Mouse (Mus musculus): Measurements from ENCODE around the gene Olfr1441. TPM values are rescaled to one million over a fixed set of nuclear protein-coding genes. Genes with fewer than 3 reads are reported as not detected.

The Olfr1441 gene
- polyA plus RNA-seq, 1 experiment from 2014 or later = not detected

DNA sequence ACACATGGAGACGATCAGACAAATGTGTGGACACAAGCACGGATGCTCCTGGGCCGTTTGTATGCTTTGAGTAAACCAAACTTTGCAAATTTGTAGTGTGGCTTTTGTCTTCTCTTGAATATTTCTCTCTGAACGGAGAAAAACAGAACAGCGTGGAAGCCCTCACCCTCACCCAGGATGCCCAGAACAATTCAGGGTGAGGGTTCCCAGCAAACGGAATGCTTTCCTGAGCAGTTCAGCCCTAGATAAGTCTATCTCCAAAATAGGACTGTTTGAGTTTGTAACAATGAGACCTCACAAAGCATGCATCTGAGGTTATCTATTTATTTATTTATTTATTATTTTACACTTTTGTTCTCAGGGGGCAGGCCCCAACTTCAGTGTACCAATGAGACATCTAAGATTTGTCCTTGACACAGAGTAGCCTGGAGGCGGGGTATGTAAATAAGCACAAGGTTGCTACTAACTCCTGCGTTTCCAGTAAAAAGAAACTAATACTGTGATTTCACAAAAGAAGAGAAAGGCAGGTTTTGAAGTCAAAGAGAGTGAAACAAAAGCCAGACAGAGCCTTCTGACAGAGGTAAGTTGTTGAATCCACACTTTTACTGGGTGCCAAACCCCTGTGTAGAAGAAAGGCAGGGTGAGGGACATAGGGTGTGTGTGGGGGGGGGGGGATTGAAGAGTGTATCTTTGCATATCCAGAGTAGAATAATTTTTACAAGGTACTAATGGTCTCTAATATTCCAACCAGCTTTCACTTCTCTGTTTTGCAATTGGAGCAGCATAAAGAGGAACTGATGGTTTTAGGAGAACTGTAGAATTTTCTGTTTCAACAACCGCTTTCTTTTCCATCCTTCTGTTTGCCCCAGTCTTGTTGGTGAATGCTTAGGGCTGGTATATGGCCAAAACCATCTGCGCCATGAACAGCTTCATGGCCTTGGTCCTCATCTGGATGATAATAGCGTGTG lies 43.3 kb downstream of the Olfr1441 start, which contains the start of gene Mpeg1:
Gene Mpeg1 (plus strand): TSS at position 498 of the 968 bp plus-strand sequence.
- Histone ChIP-seq H3K36me3 (ENCODE audit: control insufficient read depth, insufficient read depth, low read length) (no peaks in the 10 kb centered on the region), H3K9ac (ENCODE audit: low read depth, low read length) (no peak within 1 kb of the TSS), H3K4me2 (ENCODE audit: low read length) (no peak within 1 kb of the TSS), H3K9me3 (ENCODE audit: control insufficient read depth, low read length) (no peaks in the 10 kb centered on the region), H3K4me1 (ENCODE audit: control insufficient read depth, insufficient read depth, low read depth, low read length) (no peaks in the 10 kb centered on the region), H3K4me3 (ENCODE audit: low read length) (no peak within 1 kb of the TSS), H3K27me3 (replicated peaks; ENCODE audit: control insufficient read depth, insufficient read depth, low read length) (no peaks in the 10 kb centered on the region), H3K27ac (ENCODE audit: low read depth, low read length) (no peak within 1 kb of the TSS)
- no peak for ATAC-seq
- WGBS = 83% methylated on average over 11 of the region's 11 CpGs

- H3K9ac ChIP-seq (ENCODE audit: low read depth, low read length) = no peak overlapping the region
- no peak for ATAC-seq
- no peak overlapping the region for H3K4me2 ChIP-seq (ENCODE audit: low read length)
- 70% methylated on average over 7 of the region's 7 CpGs for WGBS
- no peak overlapping the region for H3K27ac ChIP-seq (ENCODE audit: low read depth, low read length)
- no peaks in the 10 kb centered on the region for H3K4me1 ChIP-seq (ENCODE audit: control insufficient read depth, insufficient read depth, low read depth, low read length)
- H3K9me3 ChIP-seq (ENCODE audit: control insufficient read depth, low read length) = no peaks in the 10 kb centered on the region
- H3K36me3 ChIP-seq (ENCODE audit: control insufficient read depth, insufficient read depth, low read length) = peaks cover 6% of the 10 kb centered on the region
- H3K27me3 ChIP-seq (replicated peaks; ENCODE audit: control insufficient read depth, insufficient read depth, low read length) = no peaks in the 10 kb centered on the region
- no peak overlapping the region for H3K4me3 ChIP-seq (ENCODE audit: low read length)
Observed at GRCm38 (mm10) chr19:12462851-12463721, 45.9 kb downstream of the Olfr1441 start.

DNA sequence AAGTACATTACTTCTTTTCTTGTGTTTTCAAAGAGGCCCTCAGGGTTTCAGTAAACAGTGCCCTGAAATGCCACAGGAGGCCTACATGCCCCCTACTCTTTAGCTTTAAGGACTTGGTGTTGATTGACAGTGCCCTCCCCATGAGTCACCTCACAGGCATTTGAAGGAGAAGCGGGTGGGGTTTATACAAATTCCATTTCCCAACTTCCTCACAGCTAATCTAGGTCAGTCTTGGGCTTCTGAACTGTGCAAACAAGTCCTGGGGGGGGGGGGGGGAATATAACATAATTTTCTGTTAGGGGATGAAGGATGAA lies 46.4 kb downstream of the Olfr1441 start:
- no peaks in the 10 kb centered on the region for H3K9me3 ChIP-seq (ENCODE audit: control insufficient read depth, low read length)
- H3K4me3 ChIP-seq (ENCODE audit: low read length) = no peak overlapping the region
- no peak overlapping the region for H3K4me2 ChIP-seq (ENCODE audit: low read length)
- H3K36me3 ChIP-seq (ENCODE audit: control insufficient read depth, insufficient read depth, low read length) = peaks cover 11% of the 10 kb centered on the region
- WGBS = 46% methylated on average over 1 of the region's 1 CpGs
- H3K27ac ChIP-seq (ENCODE audit: low read depth, low read length) = no peak overlapping the region
- H3K9ac ChIP-seq (ENCODE audit: low read depth, low read length) = no peak overlapping the region
- H3K4me1 ChIP-seq (ENCODE audit: control insufficient read depth, insufficient read depth, low read depth, low read length) = no peaks in the 10 kb centered on the region
- H3K27me3 ChIP-seq (replicated peaks; ENCODE audit: control insufficient read depth, insufficient read depth, low read length) = no peaks in the 10 kb centered on the region
- no peak for ATAC-seq

DNA sequence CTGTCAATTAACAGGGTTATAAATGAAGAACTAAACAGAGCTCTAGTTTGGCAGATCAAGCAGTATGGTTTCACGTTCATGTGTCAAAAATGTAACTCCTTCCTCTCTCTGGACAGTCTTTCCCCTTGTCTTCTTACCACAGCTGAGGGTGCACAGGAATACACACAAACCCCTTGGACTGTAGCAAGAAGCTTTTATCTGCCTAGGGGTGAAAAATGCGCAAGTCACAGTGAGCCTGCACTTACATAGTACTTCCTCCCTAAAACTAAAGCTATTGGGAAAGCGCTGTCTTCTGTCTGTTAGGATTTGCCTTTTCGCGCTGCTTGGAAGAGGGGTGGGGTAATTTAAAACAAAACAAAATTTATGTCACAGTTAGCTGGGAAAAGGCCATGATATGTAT lies 46.9 kb downstream of the Olfr1441 start:
- Histone ChIP-seq H3K4me1 (ENCODE audit: control insufficient read depth, insufficient read depth, low read depth, low read length) (no peaks in the 10 kb centered on the region), H3K27me3 (replicated peaks; ENCODE audit: control insufficient read depth, insufficient read depth, low read length) (no peaks in the 10 kb centered on the region), H3K36me3 (ENCODE audit: control insufficient read depth, insufficient read depth, low read length) (peaks cover 15% of the 10 kb centered on the region), H3K4me2 (ENCODE audit: low read length) (no peak overlapping the region), H3K9ac (ENCODE audit: low read depth, low read length) (no peak overlapping the region), H3K27ac (ENCODE audit: low read depth, low read length) (no peak overlapping the region), H3K4me3 (ENCODE audit: low read length) (no peak overlapping the region), H3K9me3 (ENCODE audit: control insufficient read depth, low read length) (no peaks in the 10 kb centered on the region)
- no peak for ATAC-seq
- WGBS = 78% methylated on average over 5 of the region's 5 CpGs

DNA sequence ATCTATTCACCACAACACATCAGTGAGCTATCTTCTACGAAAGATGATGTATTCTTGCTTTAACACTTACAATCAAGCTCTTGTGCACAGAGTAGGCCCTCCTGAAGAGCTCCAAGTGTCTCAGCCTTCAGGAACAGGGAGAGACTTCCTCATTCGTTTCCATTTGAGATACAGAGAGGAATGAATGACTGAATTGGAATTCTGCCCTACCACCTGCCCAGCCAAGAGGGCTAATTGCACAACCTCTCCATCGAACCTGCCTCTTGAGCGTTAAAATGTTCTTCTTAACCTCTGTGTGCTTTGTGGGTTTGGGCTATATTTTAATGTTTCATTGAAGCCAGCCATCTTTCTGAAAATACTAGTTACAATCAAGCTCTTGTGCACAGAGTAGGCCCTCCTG lies 47.4 kb downstream of the Olfr1441 start:
- Histone ChIP-seq H3K9ac (ENCODE audit: low read depth, low read length) (no peak overlapping the region), H3K27ac (ENCODE audit: low read depth, low read length) (no peak overlapping the region), H3K36me3 (ENCODE audit: control insufficient read depth, insufficient read depth, low read length) (peaks cover 15% of the 10 kb centered on the region), H3K4me1 (ENCODE audit: control insufficient read depth, insufficient read depth, low read depth, low read length) (no peaks in the 10 kb centered on the region), H3K9me3 (ENCODE audit: control insufficient read depth, low read length) (no peaks in the 10 kb centered on the region), H3K27me3 (replicated peaks; ENCODE audit: control insufficient read depth, insufficient read depth, low read length) (no peaks in the 10 kb centered on the region), H3K4me3 (ENCODE audit: low read length) (no peak overlapping the region), H3K4me2 (ENCODE audit: low read length) (no peak overlapping the region)
- no peak for ATAC-seq
- 84% methylated on average over 4 of the region's 4 CpGs for WGBS

- H3K27ac ChIP-seq (ENCODE audit: low read depth, low read length) = no peak overlapping the region
- no peaks in the 10 kb centered on the region for H3K27me3 ChIP-seq (replicated peaks; ENCODE audit: control insufficient read depth, insufficient read depth, low read length)
- H3K36me3 ChIP-seq (ENCODE audit: control insufficient read depth, insufficient read depth, low read length) = peaks cover 15% of the 10 kb centered on the region
- 0 out of 2 replicates have a peak, but pooled peaks have one; percentile 32 for ATAC-seq
- no peaks in the 10 kb centered on the region for H3K9me3 ChIP-seq (ENCODE audit: control insufficient read depth, low read length)
- WGBS = 91% methylated on average over 10 of the region's 10 CpGs
- H3K9ac ChIP-seq (ENCODE audit: low read depth, low read length) = no peak overlapping the region
- no peaks in the 10 kb centered on the region for H3K4me1 ChIP-seq (ENCODE audit: control insufficient read depth, insufficient read depth, low read depth, low read length)
- no peak overlapping the region for H3K4me2 ChIP-seq (ENCODE audit: low read length)
- no peak overlapping the region for H3K4me3 ChIP-seq (ENCODE audit: low read length)
Observed at GRCm38 (mm10) chr19:12465530-12466144, 48.4 kb downstream of the Olfr1441 start.

DNA sequence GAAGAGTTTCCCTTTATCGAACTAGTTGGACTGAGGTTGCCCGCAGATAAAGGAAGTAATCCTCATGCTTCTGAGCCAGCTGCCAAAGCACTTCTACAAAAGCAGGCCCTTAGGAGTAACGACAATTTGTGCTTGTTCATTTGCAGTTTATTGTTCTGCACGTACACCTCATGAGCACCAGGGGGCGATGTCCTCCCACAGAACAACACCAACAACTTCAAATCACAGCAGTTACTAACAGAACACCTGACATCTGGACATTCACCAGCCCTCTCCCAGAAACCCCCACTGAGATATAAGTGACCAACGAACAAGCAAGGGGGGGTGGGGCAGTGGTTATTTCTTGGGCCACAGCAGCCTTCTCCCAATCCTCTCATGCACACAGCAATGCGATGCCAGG lies 49.0 kb downstream of the Olfr1441 start:
- WGBS = 28% methylated on average over 7 of the region's 7 CpGs
- Histone ChIP-seq H3K4me1 (ENCODE audit: control insufficient read depth, insufficient read depth, low read depth, low read length) (no peaks in the 10 kb centered on the region), H3K27ac (ENCODE audit: low read depth, low read length) (peak overlapping the region; percentile 8; the same call in 1 of the 2 replicates), H3K4me3 (ENCODE audit: low read length) (no peak overlapping the region), H3K9me3 (ENCODE audit: control insufficient read depth, low read length) (no peaks in the 10 kb centered on the region), H3K9ac (ENCODE audit: low read depth, low read length) (no peak overlapping the region), H3K36me3 (ENCODE audit: control insufficient read depth, insufficient read depth, low read length) (peaks cover 15% of the 10 kb centered on the region), H3K4me2 (ENCODE audit: low read length) (no peak overlapping the region), H3K27me3 (replicated peaks; ENCODE audit: control insufficient read depth, insufficient read depth, low read length) (no peaks in the 10 kb centered on the region)
- peak; percentile 50; the same call in 1 of the 2 replicates for ATAC-seq

DNA sequence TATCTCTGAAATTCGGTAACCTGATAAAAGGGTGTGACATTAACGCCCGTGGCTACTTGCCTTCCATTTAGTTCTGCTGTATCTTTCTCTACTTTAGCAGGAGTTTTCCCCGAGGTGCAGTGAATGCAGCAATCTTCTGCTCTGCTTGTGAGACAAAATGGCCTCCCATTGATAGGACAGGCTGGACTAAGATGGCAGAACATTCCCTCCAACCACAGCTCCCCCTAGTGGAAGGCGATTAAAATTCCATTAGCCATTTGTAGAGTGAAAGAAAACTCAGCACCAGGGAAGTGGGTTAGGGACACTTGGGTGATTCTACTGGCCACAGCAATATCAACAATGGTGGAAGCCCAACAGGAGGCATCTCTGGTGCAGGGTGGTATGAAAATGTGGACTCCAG lies 50.2 kb downstream of the Olfr1441 start:
- Histone ChIP-seq H3K36me3 (ENCODE audit: control insufficient read depth, insufficient read depth, low read length) (peaks cover 15% of the 10 kb centered on the region), H3K27me3 (replicated peaks; ENCODE audit: control insufficient read depth, insufficient read depth, low read length) (no peaks in the 10 kb centered on the region), H3K27ac (ENCODE audit: low read depth, low read length) (no peak overlapping the region), H3K9me3 (ENCODE audit: control insufficient read depth, low read length) (no peaks in the 10 kb centered on the region), H3K4me1 (ENCODE audit: control insufficient read depth, insufficient read depth, low read depth, low read length) (no peaks in the 10 kb centered on the region), H3K4me2 (ENCODE audit: low read length) (no peak overlapping the region), H3K4me3 (ENCODE audit: low read length) (no peak overlapping the region), H3K9ac (ENCODE audit: low read depth, low read length) (no peak overlapping the region)
- WGBS = 79% methylated on average over 5 of the region's 5 CpGs
- no peak for ATAC-seq

DNA sequence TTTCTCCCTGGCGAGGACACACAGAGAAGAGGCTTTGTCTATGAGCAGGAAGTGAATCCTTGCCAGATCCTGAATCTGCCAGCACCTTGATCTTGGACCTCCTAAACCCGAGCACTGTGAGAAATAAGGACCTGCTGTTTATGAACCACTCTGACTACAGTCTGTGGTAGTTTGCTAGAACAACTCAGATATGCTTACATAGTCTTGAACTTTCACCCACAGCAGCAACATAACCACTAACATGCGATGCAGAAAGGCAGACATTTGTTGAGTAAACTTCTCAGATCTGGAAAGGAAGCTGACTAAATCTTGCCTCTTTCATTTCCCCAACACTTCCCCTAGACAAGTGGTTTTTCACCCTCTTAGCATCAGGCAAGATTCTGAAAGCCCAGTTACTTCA lies 54.6 kb downstream of the Olfr1441 start:
- peaks cover 14% of the 10 kb centered on the region for H3K36me3 ChIP-seq (ENCODE audit: control insufficient read depth, insufficient read depth, low read length)
- 61% methylated on average over 3 of the region's 3 CpGs for WGBS

More for the DNA sequence above, 54.6 kb downstream of the Olfr1441 start:
- Histone ChIP-seq H3K4me1 (ENCODE audit: control insufficient read depth, insufficient read depth, low read depth, low read length) (peaks cover 8% of the 10 kb centered on the region), H3K9ac (ENCODE audit: low read depth, low read length) (no peak overlapping the region), H3K4me3 (ENCODE audit: low read length) (no peak overlapping the region), H3K27me3 (replicated peaks; ENCODE audit: control insufficient read depth, insufficient read depth, low read length) (no peaks in the 10 kb centered on the region), H3K9me3 (ENCODE audit: control insufficient read depth, low read length) (no peaks in the 10 kb centered on the region), H3K4me2 (ENCODE audit: low read length) (no peak overlapping the region), H3K27ac (ENCODE audit: low read depth, low read length) (no peak overlapping the region)
- ATAC-seq = no peak

Measured in hindbrain, embryonic 16.5 days (tissue).